Mouse (Mus musculus) heart, postnatal 0 days (tissue): ENCODE measurements around the gene Klra7. TPM values are rescaled to one million over a fixed set of nuclear protein-coding genes. Genes with fewer than 3 reads are reported as not detected.
"Not testable (repeated sequence)": the region's sequence is repeated elsewhere in the genome, so short reads cannot be mapped to it uniquely, and the experiment has no call there.

Source experiments
- ATAC-seq: fragments of 200-750 bp; cut with Nextera tagmentation; 2 replicates; pipeline ENCODE4 v1.8.0; 2017; ENCODE audit warnings: low read depth, moderate number of reproducible peaks, moderate library complexity; ENCODE audit not compliant: insufficient read depth
- DNase-seq: peaks from one replicate; pipeline ENCODE4 v3.0.0-alpha.2; 2016; ENCODE audit warnings: low spot score
- H3K27ac ChIP-seq: fragments of 300-500 bp; sonication (generic); 2 replicates; pipeline ENCODE4 v1.5.1; 2014; ENCODE audit warnings: low read depth, mild to moderate bottlenecking
- H3K27me3 ChIP-seq: fragments of 300-500 bp; sonication (generic); 2 replicates; pipeline ENCODE4 v1.6.1; 2014; ENCODE audit warnings: low read length, mixed read lengths; ENCODE audit not compliant: control insufficient read depth, insufficient read depth
- H3K36me3 ChIP-seq: fragments of 300-500 bp; sonication (generic); replicated peaks from 2 replicates; pipeline ENCODE4 v1.6.1; 2014; ENCODE audit warnings: low read length, mixed read lengths; ENCODE audit not compliant: control insufficient read depth, insufficient read depth
- H3K4me1 ChIP-seq: fragments of 300-500 bp; sonication (generic); 2 replicates; pipeline ENCODE4 v1.6.1; 2014; ENCODE audit warnings: antibody characterized with exemption; ENCODE audit not compliant: control insufficient read depth, insufficient read depth
- H3K4me2 ChIP-seq: fragments of 300-500 bp; sonication (generic); 2 replicates; pipeline ENCODE4 v1.6.1; 2014; ENCODE audit warnings: low read depth, mild to moderate bottlenecking, low read length, moderate library complexity
- H3K4me3 ChIP-seq: fragments of 300-500 bp; sonication (generic); 2 replicates; pipeline ENCODE4 v1.5.1; 2014; ENCODE audit warnings: low read depth, low read length
- H3K9ac ChIP-seq: fragments of 300-500 bp; sonication (generic); replicated peaks from 2 replicates; pipeline ENCODE4 v1.6.1; 2014; ENCODE audit warnings: low read depth, low read length, mixed read lengths
- H3K9me3 ChIP-seq: fragments of 300-500 bp; sonication (generic); replicated peaks from 2 replicates; pipeline ENCODE4 v1.6.1; 2016; ENCODE audit warnings: low read length; ENCODE audit not compliant: control insufficient read depth
- CTCF ChIP-seq: IDR thresholded peaks from 2 replicates; pipeline ENCODE4 v1.5.1; 2016; ENCODE audit warnings: antibody characterized with exemption, control low read depth, low read depth
- EP300 ChIP-seq: IDR thresholded peaks from 2 replicates; pipeline ENCODE4 v1.6.1; 2016; ENCODE audit warnings: antibody characterized with exemption, low read depth
- WGBS: fragments of 180-500 bp; shearing (Covaris S2); extraction: QIAGEN DNeasy Blood & Tissue Kit; methylation state at CpG from one replicate; pipeline ENCODE4 v1.1.7; 2014; 5-methylcytosine and 5-hydroxymethylcytosine counted together
- polyA plus RNA-seq: library from polyadenylated mRNA; unstranded; fragments of >200 nt; fragmentation: Nextera tagmentation; extraction: Ambion mirVana; gene quantifications from 2 replicates; pipeline ENCODE4 v1.2.1, GENCODE M21; 2015
- total RNA-seq: library from RNA; depleted of rRNA; stranded (reverse); fragments of >200 nt; gene quantifications from 2 replicates; pipeline ENCODE4 v1.2.3, GENCODE M21; 2014; ENCODE audit warnings: low replicate concordance; rRNA removed

Klra7 gene
- not detected in 2 replicates for total RNA-seq
- not detected in 2 replicates for polyA plus RNA-seq

GRCm38 (mm10) chr6:130233222-130233621 lies at the start of gene Klra7:
Gene Klra7, minus strand, starts transcription at chr6:130233322.
- H3K4me3 ChIP-seq = no peak within 1 kb of the TSS
- H3K9me3 ChIP-seq = peaks cover 3% of the 10 kb centered on the region
- H3K4me2 ChIP-seq = no peak within 1 kb of the TSS
- ATAC-seq (no peak), DNase-seq (no peak)
- no peaks in the 10 kb centered on the region for H3K36me3 ChIP-seq
- H3K4me1 ChIP-seq = no peaks in the 10 kb centered on the region
- no peaks in the 10 kb centered on the region for H3K27me3 ChIP-seq
- no peak within 1 kb of the TSS for H3K9ac ChIP-seq
- H3K27ac ChIP-seq = no peak within 1 kb of the TSS
- TF ChIP-seq EP300 (no peak), CTCF (no peak)

GRCm38 (mm10) chr6:130281828-130282227 lies 48.7 kb upstream of the Klra7 start, which contains the start of gene Klra10:
Gene Klra10, minus strand, starts transcription at chr6:130281928.
- H3K27ac ChIP-seq, H3K4me1 ChIP-seq, H3K9ac ChIP-seq, ATAC-seq, DNase-seq, H3K36me3 ChIP-seq, H3K4me2 ChIP-seq, H3K9me3 ChIP-seq, H3K27me3 ChIP-seq, H3K4me3 ChIP-seq: not testable (repeated sequence)
- WGBS = 47% methylated on average over 1 of the region's 1 CpGs

- Histone ChIP-seq H3K27me3 (no peaks in the 10 kb centered on the region), H3K4me1 (no peaks in the 10 kb centered on the region), H3K27ac (no peak overlapping the region), H3K9me3 (peaks cover 10% of the 10 kb centered on the region; the same call in 1 of the 2 replicates), H3K9ac (no peak overlapping the region), H3K36me3 (no peaks in the 10 kb centered on the region), H3K4me2 (no peak overlapping the region), H3K4me3 (no peak overlapping the region)
- ATAC-seq (no peak), DNase-seq (no peak)
- TF ChIP-seq EP300 = no peak
- WGBS = 70% methylated on average over 2 of the region's 2 CpGs
These were observed 22.2 kb upstream of the Klra7 start for GRCm38 (mm10) chr6:130255326-130255725.

GRCm38 (mm10) chr6:130237536-130237935 lies 4.4 kb upstream of the Klra7 start:
- no peaks in the 10 kb centered on the region for H3K27me3 ChIP-seq
- H3K9ac ChIP-seq = no peak overlapping the region
- TF ChIP-seq CTCF = no peak
- TF ChIP-seq EP300 = no peak
- H3K9me3 ChIP-seq = no peaks in the 10 kb centered on the region
- H3K4me1 ChIP-seq = no peaks in the 10 kb centered on the region
- no peak for DNase-seq
- H3K4me3 ChIP-seq = no peak overlapping the region
- no peak for ATAC-seq
- no peaks in the 10 kb centered on the region for H3K36me3 ChIP-seq
- WGBS = 47% methylated on average over 2 of the region's 2 CpGs
- no peak overlapping the region for H3K27ac ChIP-seq
- no peak overlapping the region for H3K4me2 ChIP-seq

GRCm38 (mm10) chr6:130236635-130237034 lies 3.5 kb upstream of the Klra7 start:
- no peak overlapping the region for H3K4me2 ChIP-seq
- H3K27ac ChIP-seq = no peak overlapping the region
- ATAC-seq (no peak), DNase-seq (no peak)
- H3K9me3 ChIP-seq = no peaks in the 10 kb centered on the region; the same call in 1 of the 2 replicates
- no peaks in the 10 kb centered on the region for H3K4me1 ChIP-seq
- no peak overlapping the region for H3K9ac ChIP-seq
- no peaks in the 10 kb centered on the region for H3K27me3 ChIP-seq
- no peaks in the 10 kb centered on the region for H3K36me3 ChIP-seq
- no peak for TF ChIP-seq CTCF
- no peak for TF ChIP-seq EP300
- WGBS = 22% methylated on average over 1 of the region's 1 CpGs
- no peak overlapping the region for H3K4me3 ChIP-seq

- 61% methylated on average over 1 of the region's 1 CpGs for WGBS
- not testable (repeated sequence) for H3K36me3 ChIP-seq, H3K4me2 ChIP-seq, H3K9me3 ChIP-seq, H3K27me3 ChIP-seq, DNase-seq, H3K9ac ChIP-seq, H3K4me3 ChIP-seq, ATAC-seq, H3K27ac ChIP-seq, H3K4me1 ChIP-seq
These were observed 35.7 kb downstream of the Klra7 start for GRCm38 (mm10) chr6:130197453-130197852.

- not testable (repeated sequence) for H3K9me3 ChIP-seq, ATAC-seq, H3K4me2 ChIP-seq, DNase-seq, H3K4me1 ChIP-seq, H3K4me3 ChIP-seq, H3K9ac ChIP-seq, H3K27ac ChIP-seq, H3K36me3 ChIP-seq, H3K27me3 ChIP-seq
- WGBS = 39% methylated on average over 3 of the region's 3 CpGs
These were observed 40.1 kb downstream of the Klra7 start, which contains the start of gene Klra9 for GRCm38 (mm10) chr6:130193012-130193411. Gene Klra9, minus strand, starts transcription at chr6:130193112.
